Mouse (Mus musculus) myocyte (in vitro differentiated cells): Measurements from ENCODE around the gene Gm3164. TPM values are rescaled to one million over a fixed set of nuclear protein-coding genes. Genes with fewer than 3 reads are reported as not detected.
"Not testable (repeated sequence)": the region's sequence is repeated elsewhere in the genome, so short reads cannot be mapped to it uniquely, and the experiment has no call there.

ENCODE experiments used
- H3K27me3 ChIP-seq: one replicate; pipeline ENCODE4 v1.6.1; 2011; ENCODE audit not compliant: control insufficient read depth, insufficient read depth, insufficient read length
- H3K36me3 ChIP-seq: one replicate; pipeline ENCODE4 v1.6.1; 2011; ENCODE audit not compliant: control insufficient read depth, insufficient read depth
- H3K4me2 ChIP-seq: one replicate; pipeline ENCODE4 v1.6.1; 2011; ENCODE audit warnings: low read depth, control low read depth
- H3K4me3 ChIP-seq: one replicate; pipeline ENCODE4 v1.5.1; 2011; ENCODE audit warnings: mild to moderate bottlenecking, control low read depth, moderate library complexity
- H3K79me2 ChIP-seq: one replicate; pipeline ENCODE4 v1.6.1; 2011; ENCODE audit not compliant: control insufficient read depth, insufficient read depth
- H3ac ChIP-seq: one replicate; pipeline ENCODE4 v1.6.1; 2011; ENCODE audit not compliant: control insufficient read depth, insufficient read length
- polyA plus RNA-seq: library from polyadenylated mRNA; unstranded; fragments of >200 nt; fragmentation: generic; extraction: Trizol; gene quantifications from one replicate; pipeline ENCODE4 v1.2.1, GENCODE M21; 2012; ENCODE audit warnings: missing spikeins

Gm3164 gene
- polyA plus RNA-seq, 1 experiment = not detected

DNA sequence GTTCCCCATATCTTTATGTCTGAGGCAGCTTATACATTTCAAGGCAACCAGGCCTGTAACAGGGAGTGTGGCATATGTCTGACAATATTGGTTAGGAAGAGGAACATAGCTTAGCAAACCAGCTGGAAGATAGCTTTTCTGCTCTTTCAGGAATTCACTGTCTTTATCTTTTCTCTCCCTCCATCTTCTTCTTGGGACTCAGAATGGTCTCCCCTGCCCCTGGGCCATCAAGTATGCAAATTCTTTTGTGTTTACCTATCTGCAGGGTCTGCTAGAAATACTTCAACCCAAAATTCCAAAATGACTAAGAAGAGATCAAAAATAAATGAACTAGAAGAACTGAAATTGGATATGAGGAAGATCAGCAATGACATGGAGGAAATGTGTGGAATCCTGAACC lies 15.4 kb downstream of the Gm3164 start, which contains the start of gene Gm3173:
Gm3173 (plus strand) TSS at position 301 of the 400 bp plus-strand sequence.
- H3K36me3 ChIP-seq, H3K79me2 ChIP-seq, H3ac ChIP-seq, H3K4me3 ChIP-seq, H3K4me2 ChIP-seq, H3K27me3 ChIP-seq: not testable (repeated sequence)

DNA sequence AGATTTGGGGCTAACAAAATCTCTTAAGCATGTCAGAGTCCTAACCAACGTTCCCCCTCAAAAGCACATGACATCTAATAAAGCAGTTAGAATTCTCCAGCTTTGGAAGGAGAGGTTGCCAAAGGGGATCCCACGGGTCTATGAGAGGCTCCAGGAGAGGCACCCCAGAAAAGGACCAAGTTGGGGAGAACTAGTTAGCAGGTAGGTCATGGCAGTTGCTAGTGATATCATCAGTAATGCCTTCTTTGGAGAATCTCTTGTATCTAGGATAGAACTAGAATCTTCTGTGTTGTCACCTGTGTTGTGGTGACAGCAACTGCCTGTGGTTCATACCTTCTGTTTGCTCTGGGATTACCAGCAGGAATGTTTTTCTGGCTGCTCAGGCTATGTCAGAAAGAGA lies 66.2 kb downstream of the Gm3164 start, which contains the start of gene Gm3182:
Gm3182 (plus strand) TSS at position 301 of the 400 bp plus-strand sequence.
- H3K4me3 ChIP-seq, H3ac ChIP-seq, H3K4me2 ChIP-seq, H3K27me3 ChIP-seq, H3K36me3 ChIP-seq, H3K79me2 ChIP-seq: not testable (repeated sequence)

Other genes with a start within 250 kb of the Gm3164 start
- not detected for gene Gm2974, start 232.9 kb upstream of the Gm3164 start, polyA plus RNA-seq
- gene Gm3138, start 165.8 kb upstream of the Gm3164 start, polyA plus RNA-seq = not detected
- gene Gm3149, start 98.2 kb upstream of the Gm3164 start, polyA plus RNA-seq = not detected
- not detected for gene 2610042L04Rik, start 80.7 kb upstream of the Gm3164 start, polyA plus RNA-seq
- gene Gm3159, start 17.9 kb upstream of the Gm3164 start, polyA plus RNA-seq = not detected
- gene Gm3173, start 15.5 kb downstream of the Gm3164 start, polyA plus RNA-seq = not detected
- gene Gm3182, start 66.3 kb downstream of the Gm3164 start, polyA plus RNA-seq = not detected
- not detected for gene Gm3047, start 140.0 kb downstream of the Gm3164 start, polyA plus RNA-seq
- gene Gm8159, start 216.9 kb downstream of the Gm3164 start, polyA plus RNA-seq = not detected
- gene Gm3239, start 248.7 kb downstream of the Gm3164 start, polyA plus RNA-seq = not detected